22 mouse cellular contexts compared by ENCODE assay signal in genomic region chr12:91062681-91063080, GRCm38 (mm10).
DNase-seq lines count a peak whose midpoint lies in the region; ATAC-seq and TF ChIP-seq lines count a peak whose summit lies in the region.
"Had no signal": no experiment of that assay in that cellular context is flagged by ENCODE, and none has a peak within 500 bp of the region (broad histone marks: within the 10 kb centered on the region; RNA-seq: fewer than 3 reads in every experiment).

No protein-coding gene starts in this region.

- TF ChIP-seq EP300 in heart, postnatal 0 days (IDR thresholded peaks at IDR 0.05; ENCODE audit: low read depth) = no peak
- no peak for TF ChIP-seq EP300 in stomach, postnatal 0 days (optimal IDR thresholded peaks at IDR 0.05)

- no peak overlapping the region for H3K4me2 ChIP-seq in heart, embryonic 13.5 days
- H3K4me2 ChIP-seq in heart, postnatal 0 days (ENCODE audit: low read depth, low read length) = peak overlapping the region; percentile 21
- no peak overlapping the region for H3K4me2 ChIP-seq in lung, embryonic 15.5 days
- no peak overlapping the region for H3K4me2 ChIP-seq in stomach, embryonic 14.5 days (replicated peaks; ENCODE audit: low read depth, low read length)
- no peak overlapping the region for H3K4me2 ChIP-seq in stomach, postnatal 0 days (replicated peaks; ENCODE audit: low read depth)
- H3K4me2 ChIP-seq: forebrain, embryonic 13.5 days; hindbrain, embryonic 12.5 days; hindbrain, embryonic 15.5 days had no signal

- no peak for TF ChIP-seq CTCF in heart, postnatal 0 days (IDR thresholded peaks at IDR 0.05; ENCODE audit: low read depth)
- TF ChIP-seq CTCF in stomach, postnatal 0 days (IDR thresholded peaks at IDR 0.05; ENCODE audit: low read depth) = no peak

- no peaks in the 10 kb centered on the region for H3K27me3 ChIP-seq in heart, embryonic 13.5 days (replicated peaks)
- no peaks in the 10 kb centered on the region for H3K27me3 ChIP-seq in heart, postnatal 0 days (ENCODE audit: control insufficient read depth, insufficient read depth, low read length)
- no peaks in the 10 kb centered on the region for H3K27me3 ChIP-seq in lung, embryonic 15.5 days
- H3K27me3 ChIP-seq in stomach, embryonic 14.5 days (ENCODE audit: control insufficient read depth, insufficient read depth, low read length) = no peaks in the 10 kb centered on the region
- H3K27me3 ChIP-seq in stomach, postnatal 0 days (ENCODE audit: control insufficient read depth, insufficient read depth, low read length) = no peaks in the 10 kb centered on the region
- H3K27me3 ChIP-seq: forebrain, embryonic 13.5 days; hindbrain, embryonic 12.5 days; hindbrain, embryonic 15.5 days had no signal

- no peaks in the 10 kb centered on the region for H3K9me3 ChIP-seq in heart, embryonic 13.5 days
- no peaks in the 10 kb centered on the region for H3K9me3 ChIP-seq in heart, postnatal 0 days (replicated peaks; ENCODE audit: control insufficient read depth, low read length)
- H3K9me3 ChIP-seq in lung, embryonic 15.5 days = no peaks in the 10 kb centered on the region
- no peaks in the 10 kb centered on the region for H3K9me3 ChIP-seq in stomach, embryonic 14.5 days (ENCODE audit: control insufficient read depth, low read depth, low read length)
- no peaks in the 10 kb centered on the region for H3K9me3 ChIP-seq in stomach, postnatal 0 days (ENCODE audit: control insufficient read depth, low read length)
- H3K9me3 ChIP-seq: forebrain, embryonic 10.5 days; forebrain, embryonic 13.5 days; heart, embryonic 10.5 days; hindbrain, embryonic 12.5 days; hindbrain, embryonic 15.5 days had no signal

- no peak overlapping the region for H3K9ac ChIP-seq in heart, embryonic 13.5 days
- no peak overlapping the region for H3K9ac ChIP-seq in heart, postnatal 0 days (replicated peaks; ENCODE audit: low read depth, low read length)
- H3K9ac ChIP-seq in lung, embryonic 15.5 days = no peak overlapping the region
- H3K9ac ChIP-seq in stomach, embryonic 14.5 days (replicated peaks; ENCODE audit: low read depth, low read length) = no peak overlapping the region
- no peak overlapping the region for H3K9ac ChIP-seq in stomach, postnatal 0 days (ENCODE audit: low read length)
- H3K9ac ChIP-seq: forebrain, embryonic 13.5 days; hindbrain, embryonic 12.5 days; hindbrain, embryonic 15.5 days had no signal

- ATAC-seq in heart, embryonic 13.5 days (ENCODE audit: extremely low read depth, insufficient number of reproducible peaks, low FRiP score, low TSS enrichment) = no peak
- no peak for ATAC-seq in heart, postnatal 0 days (ENCODE audit: insufficient read depth, low read depth)
- ATAC-seq in lung, embryonic 15.5 days (ENCODE audit: borderline replicate concordance, extremely low read depth, low FRiP score, low TSS enrichment) = no peak
- no peak for ATAC-seq in stomach, embryonic 14.5 days (ENCODE audit: insufficient number of reproducible peaks, insufficient read depth, low FRiP score, low read depth)
- ATAC-seq in stomach, postnatal 0 days (ENCODE audit: low FRiP score, low TSS enrichment) = no peak
- ATAC-seq: CD4-positive, CD25-positive, alpha-beta regulatory T cell, adult 4 months; forebrain, embryonic 13.5 days; forebrain, embryonic 16.5 days had no signal

- no peak for DNase-seq in heart, postnatal 25 days (ENCODE audit: low spot score)
- no peak for DNase-seq in heart, postnatal 0 days (ENCODE audit: low spot score)
- DNase-seq in heart, postnatal 14 days = no peak
- no peak for DNase-seq in lung, postnatal 4 days
- no peak for DNase-seq in stomach, postnatal 0 days (ENCODE audit: low spot score)
- DNase-seq: adrenal gland, adult 2 months; adrenal gland, postnatal 14 days; cerebellum, adult 11-12 months; cerebellum, adult 8-10 months; cerebellum, postnatal 14 days; gastrocnemius, postnatal 10 days; gastrocnemius, postnatal 36 days had no signal

- H3K4me1 ChIP-seq in heart, embryonic 13.5 days = peaks cover 21% of the 10 kb centered on the region
- H3K4me1 ChIP-seq in heart, postnatal 0 days (ENCODE audit: control insufficient read depth, insufficient read depth) = peaks cover 23% of the 10 kb centered on the region
- H3K4me1 ChIP-seq in lung, embryonic 15.5 days = peaks cover 15% of the 10 kb centered on the region; the same call in 1 of the 2 replicates
- peaks cover 9% of the 10 kb centered on the region for H3K4me1 ChIP-seq in stomach, embryonic 14.5 days (ENCODE audit: control insufficient read depth, insufficient read depth, low read length)
- no peaks in the 10 kb centered on the region for H3K4me1 ChIP-seq in stomach, postnatal 0 days (replicated peaks; ENCODE audit: control insufficient read depth, insufficient read depth)
- H3K4me1 ChIP-seq: forebrain, embryonic 10.5 days; forebrain, embryonic 13.5 days; heart, embryonic 10.5 days; hindbrain, embryonic 15.5 days had no signal

- no peak overlapping the region for H3K4me3 ChIP-seq in heart, embryonic 13.5 days
- no peak overlapping the region for H3K4me3 ChIP-seq in heart, postnatal 0 days (ENCODE audit: low read depth, low read length)
- H3K4me3 ChIP-seq in lung, embryonic 15.5 days = no peak overlapping the region
- no peak overlapping the region for H3K4me3 ChIP-seq in stomach, embryonic 14.5 days (ENCODE audit: low read depth, low read length)
- no peak overlapping the region for H3K4me3 ChIP-seq in stomach, postnatal 0 days (ENCODE audit: low read depth, low read length)
- H3K4me3 ChIP-seq: forebrain, embryonic 10.5 days; forebrain, embryonic 13.5 days; heart, embryonic 10.5 days; hindbrain, embryonic 12.5 days; hindbrain, embryonic 15.5 days had no signal

- intact Hi-C loops in heart, postnatal 25 days (cut with DNase I) = no loop called here
- intact Hi-C loops in heart, postnatal 14 days (cut with DNase I) = no loop called here

- 89% methylated on average over 4 of the region's 4 CpGs for WGBS in heart, embryonic 13.5 days
- 82% methylated on average over 4 of the region's 4 CpGs for WGBS in heart, postnatal 0 days
- 40% methylated on average over 4 of the region's 4 CpGs for WGBS in lung, embryonic 15.5 days
- WGBS in stomach, embryonic 14.5 days = 40% methylated on average over 4 of the region's 4 CpGs
- 57% methylated on average over 4 of the region's 4 CpGs for WGBS in stomach, postnatal 0 days

- H3K27ac ChIP-seq in heart, embryonic 13.5 days (replicated peaks) = peak overlapping the region; percentile 61; the same call in 1 of the 2 replicates
- H3K27ac ChIP-seq in heart, postnatal 0 days (ENCODE audit: low read depth) = peak overlapping the region; percentile 83
- H3K27ac ChIP-seq in lung, embryonic 15.5 days = 0 out of 2 replicates have a peak overlapping the region, but pooled peaks have one; percentile 67
- H3K27ac ChIP-seq in stomach, embryonic 14.5 days (ENCODE audit: low read length) = peak overlapping the region; percentile 30; the same call in 1 of the 2 replicates
- no peak overlapping the region for H3K27ac ChIP-seq in stomach, postnatal 0 days (replicated peaks)
- H3K27ac ChIP-seq: forebrain, embryonic 10.5 days; forebrain, embryonic 13.5 days; heart, embryonic 10.5 days; hindbrain, embryonic 12.5 days; hindbrain, embryonic 15.5 days had no signal

- H3K36me3 ChIP-seq in heart, embryonic 13.5 days = no peaks in the 10 kb centered on the region
- no peaks in the 10 kb centered on the region for H3K36me3 ChIP-seq in heart, postnatal 0 days (replicated peaks; ENCODE audit: control insufficient read depth, insufficient read depth, low read length)
- H3K36me3 ChIP-seq in lung, embryonic 15.5 days = no peaks in the 10 kb centered on the region
- H3K36me3 ChIP-seq in stomach, embryonic 14.5 days (ENCODE audit: control insufficient read depth, insufficient read depth, low read length) = no peaks in the 10 kb centered on the region
- H3K36me3 ChIP-seq in stomach, postnatal 0 days (ENCODE audit: control insufficient read depth, insufficient read depth, low read length) = no peaks in the 10 kb centered on the region
- H3K36me3 ChIP-seq: forebrain, embryonic 10.5 days; heart, embryonic 10.5 days; hindbrain, embryonic 12.5 days; hindbrain, embryonic 15.5 days had no signal
